Mouse (Mus musculus) urinary bladder, postnatal 10 days (tissue): Measurements from ENCODE around the gene Mcm7.

Experiments
- DNase-seq: peaks from one replicate; pipeline ENCODE4 v3.0.0; 2022; ENCODE audit warnings: low spot score

Mcm7 gene

GRCm38 (mm10) chr5:138155443-138155976 lies 16.7 kb downstream of the Mcm7 start, which contains the start of gene Zfp113:
TSS of gene Zfp113 (minus strand) at chr5:138155744.
- no peak for DNase-seq

DNA sequence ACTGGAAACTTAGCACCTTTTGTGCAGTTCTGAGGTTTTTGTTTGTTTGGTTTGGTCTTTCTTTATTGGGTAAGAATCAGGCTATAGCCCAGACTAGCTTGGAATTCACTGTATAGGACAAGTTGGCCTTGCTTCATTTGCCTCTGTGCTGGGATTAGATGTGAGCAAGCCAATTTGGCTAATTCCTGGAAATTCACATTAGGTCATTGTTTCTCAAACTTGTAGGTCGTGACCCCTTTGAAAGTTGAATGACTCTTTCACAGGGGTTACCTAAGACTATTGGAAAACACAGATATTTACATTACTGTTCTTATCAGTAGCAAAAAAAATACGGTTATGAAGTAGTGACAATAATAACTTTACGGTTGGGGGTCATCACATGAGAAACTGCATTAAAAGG lies 17.8 kb downstream of the Mcm7 start:
- DNase-seq, result no peak

DNA sequence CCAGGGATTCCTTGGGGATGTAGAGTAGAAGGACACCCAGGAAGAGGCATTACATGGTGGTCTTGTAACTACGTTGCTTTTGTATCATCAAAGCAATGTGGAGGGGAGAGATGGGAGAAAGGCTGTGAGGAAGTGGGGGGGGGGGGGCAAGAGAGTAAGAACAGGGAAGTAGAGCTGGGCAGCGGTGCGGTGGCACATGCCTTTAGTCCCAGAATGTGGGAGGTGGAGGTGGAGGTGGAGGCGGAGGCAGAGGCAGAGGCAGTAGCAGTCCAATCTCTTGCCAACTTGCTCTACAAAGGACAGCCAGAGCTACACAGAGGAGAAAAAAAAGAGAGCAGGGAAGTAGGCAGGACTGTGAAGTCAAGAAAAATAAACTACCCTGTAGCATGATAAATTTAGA lies 33.6 kb downstream of the Mcm7 start:
- no peak for DNase-seq

DNA sequence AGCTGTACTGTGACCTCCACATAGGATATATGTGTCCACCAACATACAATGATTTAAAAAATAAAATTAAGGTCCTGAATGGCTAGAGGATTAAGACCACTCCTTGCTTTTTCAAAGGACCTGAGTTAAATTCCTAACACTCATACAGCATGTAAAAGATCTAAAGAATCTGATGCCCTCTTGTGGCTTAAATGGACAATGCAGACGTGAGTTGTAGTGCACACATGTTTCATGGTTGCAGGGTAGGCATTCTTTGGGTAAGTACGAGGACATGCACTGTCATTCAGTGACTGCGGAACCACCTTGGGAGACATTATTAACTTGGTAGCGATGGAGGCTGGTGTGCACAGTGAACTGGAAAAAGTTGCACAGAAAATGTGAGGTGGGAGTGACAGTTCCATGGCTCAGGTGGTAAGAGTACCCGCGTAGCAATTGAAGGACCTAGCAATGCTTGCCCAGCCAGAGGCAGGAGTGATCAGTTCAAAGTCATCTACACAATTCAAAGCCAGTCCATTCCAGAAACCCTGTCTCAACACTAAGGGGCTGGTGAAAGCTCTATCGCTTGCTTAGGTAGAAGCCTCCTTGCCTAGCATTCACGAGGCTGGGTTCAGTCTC lies 34.2 kb downstream of the Mcm7 start:
- DNase-seq, result no peak

GRCm38 (mm10) chr5:138137257-138137656 lies 35.0 kb downstream of the Mcm7 start:
- DNase-seq, result no peak

DNA sequence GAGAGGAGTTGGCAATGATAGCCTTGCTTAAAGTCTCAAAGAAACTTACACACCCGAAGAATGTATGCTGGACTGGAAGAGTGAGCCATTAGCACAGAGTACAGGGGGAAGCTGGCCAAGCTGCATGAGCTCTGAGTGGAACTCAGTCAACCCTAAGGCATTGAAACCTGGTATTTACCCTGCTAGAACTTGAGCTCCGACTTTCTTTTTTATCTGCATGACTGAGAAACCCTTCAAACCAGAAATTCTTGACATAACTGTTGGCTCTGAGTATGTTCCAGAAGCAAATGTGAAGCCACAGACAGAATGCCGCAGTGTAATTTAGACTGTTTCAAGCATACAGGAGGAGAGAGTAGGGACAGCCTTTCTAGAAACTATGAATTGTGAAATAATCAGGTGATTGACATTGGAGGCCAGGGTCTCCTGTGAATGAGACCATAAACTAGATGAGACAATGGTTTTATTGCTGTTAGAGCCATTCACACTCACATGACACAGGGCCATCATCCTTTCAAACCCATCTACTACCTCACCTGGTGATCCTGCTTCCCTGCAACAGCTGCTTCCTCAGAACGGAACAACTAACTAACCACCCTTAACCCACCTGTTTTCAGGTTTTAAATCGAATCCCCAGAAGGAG lies 39.7 kb downstream of the Mcm7 start:
- no peak for DNase-seq

DNA sequence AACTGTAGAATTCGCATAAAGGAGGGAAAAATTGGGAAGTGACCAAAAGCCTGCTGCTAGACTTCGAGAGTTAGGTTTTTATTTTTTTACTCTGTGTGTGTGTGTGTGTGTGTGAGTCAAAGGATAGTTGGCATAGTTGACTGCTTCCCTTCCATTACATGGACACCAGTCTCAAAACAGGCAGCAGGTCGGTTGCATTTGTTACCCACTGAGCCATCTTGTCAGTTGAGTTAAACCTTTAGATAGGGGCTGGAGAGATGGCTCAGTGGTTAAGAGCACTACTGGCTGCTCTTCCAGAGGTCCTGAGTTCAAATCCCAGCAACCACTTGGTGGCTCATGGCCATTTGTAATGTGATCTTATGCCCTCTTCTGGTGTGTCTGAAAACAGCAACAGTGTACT lies 54.2 kb downstream of the Mcm7 start:
- no peak for DNase-seq

DNA sequence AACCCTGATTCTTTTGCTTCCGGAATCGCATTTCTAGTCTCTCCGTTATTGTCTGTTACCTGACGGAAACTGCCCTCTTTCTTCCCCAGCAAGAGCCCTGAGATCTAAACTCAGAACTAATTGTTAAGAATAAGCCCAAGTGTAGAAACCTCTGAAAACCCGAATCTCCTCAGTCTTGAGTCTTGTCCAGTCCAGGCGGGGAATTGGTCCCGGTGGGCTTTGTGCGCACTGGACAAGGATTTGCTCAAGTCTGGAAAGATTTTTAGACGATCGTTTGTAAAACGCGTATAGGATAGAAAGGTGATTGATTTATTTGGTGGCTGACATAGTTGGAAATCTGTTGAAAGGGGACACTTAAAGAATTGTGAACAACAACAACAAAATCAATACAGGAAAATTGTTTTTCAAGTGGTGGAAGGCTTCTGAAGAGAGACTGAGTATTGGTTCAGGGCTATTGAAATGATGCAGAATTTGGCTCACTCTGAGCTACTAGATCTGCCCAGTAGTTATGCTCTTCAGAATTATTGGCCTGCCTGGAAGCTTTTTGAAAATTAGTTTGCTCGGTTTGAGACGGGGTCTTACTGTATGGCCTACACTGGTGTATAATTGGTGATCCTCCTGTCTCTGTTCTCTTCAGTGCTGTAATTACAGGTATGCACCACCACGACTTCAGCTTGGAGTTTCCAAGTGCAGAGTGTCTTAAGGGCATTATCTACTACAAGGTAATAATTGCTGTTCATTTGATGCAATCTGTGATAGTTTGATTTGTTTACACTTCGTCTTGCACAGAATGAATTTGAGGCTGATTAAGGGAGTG lies 54.8 kb downstream of the Mcm7 start:
- no peak for DNase-seq

- DNase-seq, result peak; percentile 67
Measured at GRCm38 (mm10) chr5:138116255-138117198, 55.7 kb downstream of the Mcm7 start, which contains the start of gene Zscan21. TSS of gene Zscan21 (plus strand) at chr5:138116903.
